Mouse (Mus musculus): Measurements from ENCODE around the gene B4galnt3. TPM values are rescaled to one million over a fixed set of nuclear protein-coding genes. Genes with fewer than 3 reads are reported as not detected.
A peak's percentile ranks its signal among the peaks of the same experiment; 100 is the strongest.

B4galnt3 gene
- polyA plus RNA-seq (2015; fragmentation: Nextera tagmentation; extraction: Ambion mirVana) = 0.11 TPM in 1 of 2 replicates, not detected in the other

DNA sequence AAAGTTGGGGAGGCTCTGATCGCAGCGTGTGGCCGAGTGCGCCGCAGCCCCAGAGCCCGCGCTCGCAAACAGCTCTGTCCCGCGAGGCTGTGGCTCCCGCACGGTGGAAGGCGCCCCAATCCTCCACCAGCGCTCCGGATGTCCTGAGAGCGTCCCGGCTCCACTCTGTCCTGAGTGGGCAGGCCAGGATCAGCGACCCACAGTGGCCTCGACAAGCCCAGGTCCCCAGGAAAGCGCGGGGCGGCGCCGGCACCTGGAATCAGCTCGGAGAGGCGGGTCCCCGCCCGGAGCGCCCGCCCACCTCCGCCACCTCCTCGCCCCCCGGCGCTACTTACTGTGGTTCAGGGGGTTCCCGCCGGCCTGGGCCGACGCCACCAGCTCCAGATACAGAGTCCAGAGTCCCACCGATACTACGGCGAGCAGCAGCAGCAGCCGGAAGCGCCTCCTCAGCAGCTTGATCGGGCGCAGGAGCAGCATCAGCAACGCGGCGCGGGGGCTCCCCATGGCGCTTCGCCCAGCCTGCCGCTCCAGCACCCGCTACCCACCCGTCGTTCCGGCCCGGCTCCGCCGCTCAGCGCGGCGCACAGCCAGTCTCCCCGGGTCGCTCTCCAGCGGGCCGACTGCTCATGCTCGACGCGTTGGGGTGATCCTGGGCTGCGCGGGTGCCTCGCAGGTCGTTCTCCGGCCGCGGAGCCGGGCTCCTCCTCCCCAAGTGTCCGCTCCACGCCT is at the start of gene B4galnt3, which contains the start of gene D330020A13Rik:
Gene B4galnt3 (minus strand): TSS at position 504 of the 729 bp plus-strand sequence.
Gene D330020A13Rik (plus strand): TSS at position 309 of the 729 bp plus-strand sequence.
- peak; percentile 81 for ATAC-seq
- Histone ChIP-seq H3K36me3 (ENCODE audit: control insufficient read depth, insufficient read depth, low read length) (no peaks in the 10 kb centered on the region), H3K4me3 (ENCODE audit: low read depth, low read length) (peak within 1 kb of the TSS; percentile 75), H3K4me2 (ENCODE audit: low read length) (peak within 1 kb of the TSS; percentile 94), H3K9ac (ENCODE audit: low read depth, low read length) (peak within 1 kb of the TSS; percentile 69), H3K27me3 (ENCODE audit: control insufficient read depth, insufficient read depth, low read depth, low read length) (peaks cover 10% of the 10 kb centered on the region), H3K4me1 (ENCODE audit: control insufficient read depth, insufficient read depth, low read length) (peaks cover 5% of the 10 kb centered on the region), H3K27ac (ENCODE audit: low read length) (no peak within 1 kb of the TSS), H3K9me3 (replicated peaks; ENCODE audit: control insufficient read depth, low read length, poor library complexity, severe bottlenecking) (no peaks in the 10 kb centered on the region)
- under 1% methylated on average over 79 of the region's 79 CpGs for WGBS

DNA sequence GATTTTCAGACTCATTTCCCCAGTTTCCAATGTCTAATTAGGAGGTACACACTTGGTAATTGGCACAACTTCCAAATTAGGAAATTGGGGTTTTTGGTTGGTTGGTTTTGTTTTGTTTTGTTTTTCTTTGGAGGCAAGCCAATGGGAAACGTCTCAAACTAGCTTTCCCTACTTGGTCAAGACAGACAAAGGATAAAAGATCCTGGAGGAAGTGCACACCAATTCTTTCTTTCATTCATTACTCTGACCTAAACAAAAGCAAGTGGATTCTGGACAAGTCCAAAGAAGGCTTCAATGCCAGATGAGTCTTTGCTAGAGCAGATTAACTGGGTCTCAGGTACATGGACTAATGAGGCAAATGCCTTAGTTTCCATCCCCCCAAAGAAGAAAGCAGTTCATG is 49.6 kb upstream of the B4galnt3 start:
- no peak overlapping the region for H3K27ac ChIP-seq (ENCODE audit: low read length)
- no peak for ATAC-seq
- no peak overlapping the region for H3K9ac ChIP-seq (ENCODE audit: low read depth, low read length)
- no peak overlapping the region for H3K4me3 ChIP-seq (ENCODE audit: low read depth, low read length)
- H3K9me3 ChIP-seq (replicated peaks; ENCODE audit: control insufficient read depth, low read length, poor library complexity, severe bottlenecking) = no peaks in the 10 kb centered on the region
- WGBS = 60% methylated on average over 1 of the region's 1 CpGs
- H3K27me3 ChIP-seq (ENCODE audit: control insufficient read depth, insufficient read depth, low read depth, low read length) = no peaks in the 10 kb centered on the region
- no peaks in the 10 kb centered on the region for H3K4me1 ChIP-seq (ENCODE audit: control insufficient read depth, insufficient read depth, low read length)
- peaks cover 5% of the 10 kb centered on the region; the same call in 1 of the 2 replicates for H3K36me3 ChIP-seq (ENCODE audit: control insufficient read depth, insufficient read depth, low read length)
- H3K4me2 ChIP-seq (ENCODE audit: low read length) = no peak overlapping the region

DNA sequence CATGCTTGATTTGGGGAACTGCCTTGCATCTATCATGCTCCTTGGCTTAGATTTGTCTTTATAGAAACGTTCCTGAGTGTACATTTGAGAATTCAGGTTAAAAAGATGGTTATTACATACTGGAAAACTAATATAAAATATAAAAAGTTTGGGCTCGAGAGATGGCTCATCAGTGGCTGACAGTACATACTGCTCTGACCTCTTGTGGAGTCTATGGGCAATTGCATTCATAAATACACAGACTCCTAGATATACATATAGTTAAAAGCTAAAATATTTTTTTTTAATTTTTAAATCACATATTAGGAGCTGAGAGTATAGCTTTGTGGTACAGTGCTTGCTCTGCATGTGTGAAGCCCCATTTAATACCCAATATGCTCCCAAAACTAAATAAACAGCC is 38.0 kb upstream of the B4galnt3 start:
- H3K4me1 ChIP-seq (ENCODE audit: control insufficient read depth, insufficient read depth, low read length) = no peaks in the 10 kb centered on the region
- H3K27me3 ChIP-seq (ENCODE audit: control insufficient read depth, insufficient read depth, low read depth, low read length) = no peaks in the 10 kb centered on the region
- ATAC-seq = no peak
- H3K4me2 ChIP-seq (ENCODE audit: low read length) = no peak overlapping the region
- H3K9me3 ChIP-seq (replicated peaks; ENCODE audit: control insufficient read depth, low read length, poor library complexity, severe bottlenecking) = no peaks in the 10 kb centered on the region
- H3K4me3 ChIP-seq (ENCODE audit: low read depth, low read length) = no peak overlapping the region
- H3K9ac ChIP-seq (ENCODE audit: low read depth, low read length) = no peak overlapping the region
- no peak overlapping the region for H3K27ac ChIP-seq (ENCODE audit: low read length)
- H3K36me3 ChIP-seq (ENCODE audit: control insufficient read depth, insufficient read depth, low read length) = peaks cover 5% of the 10 kb centered on the region
- 83% methylated on average over 2 of the region's 2 CpGs for WGBS

DNA sequence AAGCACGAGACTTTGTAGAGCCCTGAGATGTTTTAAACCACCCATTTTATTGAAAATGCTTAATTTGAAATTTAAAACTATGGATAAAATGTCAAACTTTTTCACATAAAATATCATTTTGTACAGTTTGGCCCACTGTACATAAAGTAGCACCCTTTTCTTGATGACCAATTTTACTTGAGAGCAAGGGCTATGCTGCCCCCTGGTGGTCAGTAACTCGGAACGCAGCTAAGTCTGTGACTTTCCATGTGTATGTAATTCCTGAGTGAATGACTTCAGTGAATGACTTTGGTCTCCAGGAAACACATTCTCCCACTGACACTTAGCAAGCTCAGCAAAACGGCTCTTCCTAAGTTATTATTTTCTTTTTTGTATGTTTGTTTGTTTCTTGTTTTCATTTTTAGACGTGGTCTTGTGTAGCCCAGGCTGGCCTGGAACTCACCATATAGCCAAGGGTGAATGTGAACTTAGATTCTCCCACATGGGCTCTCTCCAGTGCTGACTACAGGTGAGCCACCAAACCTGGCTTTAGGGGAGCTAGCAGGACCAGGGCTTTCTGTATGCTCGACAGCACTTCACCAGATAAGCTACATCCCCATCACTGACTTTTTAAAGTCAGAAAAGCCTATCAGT is 30.1 kb upstream of the B4galnt3 start:
- Histone ChIP-seq H3K9ac (ENCODE audit: low read depth, low read length) (no peak overlapping the region), H3K27ac (ENCODE audit: low read length) (no peak overlapping the region), H3K27me3 (ENCODE audit: control insufficient read depth, insufficient read depth, low read depth, low read length) (no peaks in the 10 kb centered on the region), H3K36me3 (ENCODE audit: control insufficient read depth, insufficient read depth, low read length) (no peaks in the 10 kb centered on the region), H3K4me3 (ENCODE audit: low read depth, low read length) (no peak overlapping the region), H3K9me3 (replicated peaks; ENCODE audit: control insufficient read depth, low read length, poor library complexity, severe bottlenecking) (no peaks in the 10 kb centered on the region), H3K4me1 (ENCODE audit: control insufficient read depth, insufficient read depth, low read length) (no peaks in the 10 kb centered on the region), H3K4me2 (ENCODE audit: low read length) (no peak overlapping the region)
- no peak; the same call in 1 of the 2 replicates for ATAC-seq
- WGBS = 29% methylated on average over 6 of the region's 6 CpGs

DNA sequence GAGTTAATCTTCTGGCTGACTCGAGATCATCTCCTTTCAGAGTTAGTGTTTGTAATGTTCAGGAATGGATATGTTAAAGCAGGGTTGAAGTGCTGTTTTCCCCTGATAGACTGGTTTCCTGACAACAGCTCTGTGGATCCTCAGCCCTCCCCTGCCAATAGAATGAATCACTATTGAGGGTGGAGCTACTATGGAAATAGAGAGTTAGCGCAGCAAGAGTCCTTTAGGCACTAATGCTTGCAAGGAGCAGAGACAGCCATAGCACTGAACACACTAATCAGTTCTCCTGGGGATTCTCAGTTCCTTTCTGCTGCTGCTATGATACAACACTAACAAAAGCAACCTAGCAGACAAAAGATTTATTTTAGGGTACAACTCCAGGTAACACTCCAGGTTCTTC is 26.0 kb upstream of the B4galnt3 start:
- Histone ChIP-seq H3K4me3 (ENCODE audit: low read depth, low read length) (no peak overlapping the region), H3K27me3 (ENCODE audit: control insufficient read depth, insufficient read depth, low read depth, low read length) (no peaks in the 10 kb centered on the region), H3K4me2 (ENCODE audit: low read length) (no peak overlapping the region), H3K4me1 (ENCODE audit: control insufficient read depth, insufficient read depth, low read length) (no peaks in the 10 kb centered on the region), H3K9me3 (replicated peaks; ENCODE audit: control insufficient read depth, low read length, poor library complexity, severe bottlenecking) (no peaks in the 10 kb centered on the region), H3K27ac (ENCODE audit: low read length) (no peak overlapping the region), H3K36me3 (ENCODE audit: control insufficient read depth, insufficient read depth, low read length) (no peaks in the 10 kb centered on the region), H3K9ac (ENCODE audit: low read depth, low read length) (no peak overlapping the region)
- no peak for ATAC-seq
- WGBS = 64% methylated on average over 2 of the region's 2 CpGs

DNA sequence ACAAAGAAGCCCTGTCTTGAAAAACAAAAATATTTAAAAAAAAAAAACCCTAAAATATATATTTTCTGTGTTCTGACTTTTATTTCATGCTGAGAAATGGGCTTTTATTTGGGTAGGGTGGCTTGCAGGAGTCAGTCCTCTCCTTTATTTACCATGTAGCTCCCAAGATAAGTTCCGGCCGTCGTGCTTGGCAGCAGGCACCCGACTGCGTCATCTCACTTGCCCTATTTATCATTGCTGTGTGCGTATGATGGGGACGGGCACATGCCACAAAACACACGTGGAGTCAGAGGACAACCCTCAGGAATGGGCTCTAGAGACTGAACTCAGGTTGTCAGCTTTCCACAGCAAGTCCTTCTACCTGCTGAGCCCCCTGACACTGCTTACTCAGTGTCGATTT is 24.8 kb upstream of the B4galnt3 start:
- H3K9me3 ChIP-seq (replicated peaks; ENCODE audit: control insufficient read depth, low read length, poor library complexity, severe bottlenecking) = no peaks in the 10 kb centered on the region
- H3K9ac ChIP-seq (ENCODE audit: low read depth, low read length) = no peak overlapping the region
- H3K4me1 ChIP-seq (ENCODE audit: control insufficient read depth, insufficient read depth, low read length) = no peaks in the 10 kb centered on the region
- 93% methylated on average over 9 of the region's 9 CpGs for WGBS
- no peak overlapping the region for H3K4me3 ChIP-seq (ENCODE audit: low read depth, low read length)
- H3K36me3 ChIP-seq (ENCODE audit: control insufficient read depth, insufficient read depth, low read length) = no peaks in the 10 kb centered on the region
- H3K4me2 ChIP-seq (ENCODE audit: low read length) = no peak overlapping the region
- no peak overlapping the region for H3K27ac ChIP-seq (ENCODE audit: low read length)
- H3K27me3 ChIP-seq (ENCODE audit: control insufficient read depth, insufficient read depth, low read depth, low read length) = no peaks in the 10 kb centered on the region
- no peak for ATAC-seq

DNA sequence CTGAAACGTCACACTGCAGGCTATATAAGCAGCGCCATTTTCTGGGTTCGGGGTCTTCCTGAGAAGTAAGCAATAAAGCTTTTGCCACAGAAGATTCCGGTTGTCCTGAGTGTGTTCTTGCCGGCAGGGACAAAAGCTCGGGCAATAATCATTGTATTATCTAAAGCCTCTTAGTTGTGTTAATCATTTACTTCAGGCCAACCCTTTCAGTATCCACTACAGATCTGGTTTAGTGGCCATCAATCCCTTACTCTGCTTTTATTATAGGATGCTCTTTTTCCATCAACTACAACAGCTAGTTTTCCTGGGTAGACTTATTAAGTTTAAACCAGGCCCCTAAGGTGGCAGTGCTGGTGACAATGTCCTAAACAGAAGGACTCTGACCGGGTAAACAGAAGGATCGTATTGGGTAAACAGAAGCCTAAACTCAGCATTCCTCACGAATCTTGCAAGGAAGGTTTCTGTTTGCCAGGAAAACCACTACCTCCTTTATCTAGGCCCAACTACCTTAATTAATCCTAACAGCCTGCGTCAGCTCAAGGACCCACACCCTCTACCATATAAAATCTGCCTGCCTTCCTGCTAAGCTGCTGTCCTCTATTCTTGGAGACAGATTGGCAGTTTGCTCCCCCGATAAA is 24.1 kb upstream of the B4galnt3 start:
- no peak overlapping the region for H3K4me2 ChIP-seq (ENCODE audit: low read length)
- no peak overlapping the region for H3K27ac ChIP-seq (ENCODE audit: low read length)
- H3K36me3 ChIP-seq (ENCODE audit: control insufficient read depth, insufficient read depth, low read length) = no peaks in the 10 kb centered on the region
- no peak for ATAC-seq
- no peak overlapping the region for H3K4me3 ChIP-seq (ENCODE audit: low read depth, low read length)
- H3K4me1 ChIP-seq (ENCODE audit: control insufficient read depth, insufficient read depth, low read length) = no peaks in the 10 kb centered on the region
- no peaks in the 10 kb centered on the region for H3K9me3 ChIP-seq (replicated peaks; ENCODE audit: control insufficient read depth, low read length, poor library complexity, severe bottlenecking)
- H3K27me3 ChIP-seq (ENCODE audit: control insufficient read depth, insufficient read depth, low read depth, low read length) = no peaks in the 10 kb centered on the region
- no peak overlapping the region for H3K9ac ChIP-seq (ENCODE audit: low read depth, low read length)
- 78% methylated on average over 11 of the region's 11 CpGs for WGBS

DNA sequence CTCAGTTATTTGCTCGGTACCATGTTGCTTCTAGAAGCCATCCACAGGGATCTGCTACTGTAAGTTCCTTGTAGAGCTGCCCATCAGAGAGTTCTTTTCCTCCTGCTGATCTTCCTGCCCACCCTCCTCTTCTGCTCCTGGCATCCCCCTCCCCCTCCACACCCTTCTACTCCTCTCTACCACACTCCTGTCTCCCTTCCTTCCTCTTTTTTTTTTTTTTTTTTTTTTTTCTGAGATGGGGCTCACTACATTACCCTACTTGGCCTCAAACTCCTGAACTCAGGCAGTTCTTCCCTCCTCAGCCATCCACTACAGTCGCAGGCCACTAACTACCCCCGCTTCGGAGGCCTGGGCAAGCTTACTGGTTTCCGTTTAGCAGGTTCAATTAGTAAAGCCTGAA is 18.1 kb upstream of the B4galnt3 start:
- WGBS = 76% methylated on average over 5 of the region's 5 CpGs
- no peaks in the 10 kb centered on the region for H3K36me3 ChIP-seq (ENCODE audit: control insufficient read depth, insufficient read depth, low read length)
- H3K9ac ChIP-seq (ENCODE audit: low read depth, low read length) = no peak overlapping the region
- H3K9me3 ChIP-seq (replicated peaks; ENCODE audit: control insufficient read depth, low read length, poor library complexity, severe bottlenecking) = no peaks in the 10 kb centered on the region
- no peak overlapping the region for H3K4me3 ChIP-seq (ENCODE audit: low read depth, low read length)
- no peak overlapping the region for H3K27ac ChIP-seq (ENCODE audit: low read length)
- H3K4me2 ChIP-seq (ENCODE audit: low read length) = no peak overlapping the region
- no peaks in the 10 kb centered on the region for H3K27me3 ChIP-seq (ENCODE audit: control insufficient read depth, insufficient read depth, low read depth, low read length)
- ATAC-seq = no peak
- no peaks in the 10 kb centered on the region for H3K4me1 ChIP-seq (ENCODE audit: control insufficient read depth, insufficient read depth, low read length)

DNA sequence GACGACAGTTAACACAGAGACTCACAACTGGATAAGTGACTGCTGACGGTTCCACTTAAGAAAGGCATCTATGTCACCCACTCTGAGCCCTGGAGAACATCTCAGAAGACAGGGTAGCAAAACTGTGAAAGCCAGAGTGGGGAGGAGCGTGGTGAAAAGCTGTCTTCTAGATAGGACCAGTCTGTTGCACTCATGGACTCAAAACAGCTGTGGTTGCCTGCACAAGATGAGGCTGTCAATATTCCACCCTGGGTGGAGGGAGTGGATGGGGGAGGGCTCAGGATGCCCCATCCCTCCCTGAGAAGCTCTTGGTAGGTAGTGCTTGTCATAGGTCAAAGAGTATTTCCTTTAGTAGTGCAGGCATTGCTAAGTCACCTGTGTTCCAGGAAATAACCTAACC is 15.4 kb upstream of the B4galnt3 start:
- Histone ChIP-seq H3K4me1 (ENCODE audit: control insufficient read depth, insufficient read depth, low read length) (no peaks in the 10 kb centered on the region), H3K36me3 (ENCODE audit: control insufficient read depth, insufficient read depth, low read length) (no peaks in the 10 kb centered on the region), H3K4me3 (ENCODE audit: low read depth, low read length) (no peak overlapping the region), H3K9me3 (replicated peaks; ENCODE audit: control insufficient read depth, low read length, poor library complexity, severe bottlenecking) (no peaks in the 10 kb centered on the region), H3K9ac (ENCODE audit: low read depth, low read length) (no peak overlapping the region), H3K27me3 (ENCODE audit: control insufficient read depth, insufficient read depth, low read depth, low read length) (no peaks in the 10 kb centered on the region), H3K27ac (ENCODE audit: low read length) (no peak overlapping the region), H3K4me2 (ENCODE audit: low read length) (no peak overlapping the region)
- no peak for ATAC-seq
- WGBS = 56% methylated on average over 3 of the region's 3 CpGs
